Mouse (Mus musculus) C2C12 (cell line): ENCODE data around the gene Btbd8. TPM values are rescaled to one million over a fixed set of nuclear protein-coding genes. Genes with fewer than 3 reads are reported as not detected.

Experiments used
- H3K27me3 ChIP-seq: one replicate; pipeline ENCODE4 v1.6.1; 2011; ENCODE audit not compliant: control insufficient read depth, insufficient read depth, insufficient read length
- H3K36me3 ChIP-seq: one replicate; pipeline ENCODE4 v1.6.1; 2011; ENCODE audit not compliant: control insufficient read depth, insufficient read depth
- H3K4me3 ChIP-seq: one replicate; pipeline ENCODE4 v1.5.1; 2011; ENCODE audit warnings: mild to moderate bottlenecking, control low read depth; ENCODE audit not compliant: poor library complexity, insufficient read depth, severe bottlenecking
- H3K79me2 ChIP-seq: one replicate; pipeline ENCODE4 v1.6.1; 2011; ENCODE audit not compliant: control insufficient read depth, insufficient read depth
- H3K79me3 ChIP-seq: one replicate; pipeline ENCODE4 v1.6.1; 2011; ENCODE audit warnings: low read depth, control low read depth
- H3ac ChIP-seq: one replicate; pipeline ENCODE3; 2011; ENCODE audit warnings: low read depth; ENCODE audit not compliant: control insufficient read depth, insufficient read length
- CEBPB ChIP-seq: IDR thresholded peaks from one replicate; pipeline ENCODE4 v1.6.1; 2011; ENCODE audit warnings: low read depth, mild to moderate bottlenecking, control low read depth, moderate library complexity
- CTCF ChIP-seq: IDR thresholded peaks from one replicate; pipeline ENCODE4 v1.5.1; 2011; ENCODE audit not compliant: control insufficient read depth, insufficient read depth, insufficient read length
- FOSL1 ChIP-seq: IDR thresholded peaks from one replicate; pipeline ENCODE4 v1.8.0; 2011; ENCODE audit warnings: mild to moderate bottlenecking, low read length; ENCODE audit not compliant: poor library complexity, insufficient read depth, severe bottlenecking
- MAX ChIP-seq: IDR thresholded peaks from one replicate; pipeline ENCODE4 v1.6.1; 2011; ENCODE audit warnings: mild to moderate bottlenecking, control low read depth
- MYOD1 ChIP-seq: IDR thresholded peaks from one replicate; pipeline ENCODE4 v1.6.1; 2011; ENCODE audit warnings: low read depth; ENCODE audit not compliant: control insufficient read depth, insufficient read length
- MYOG ChIP-seq: IDR thresholded peaks from one replicate; pipeline ENCODE4 v1.6.1; 2011; ENCODE audit not compliant: control insufficient read depth, insufficient read length; ENCODE audit errors: extremely low read depth
- USF1 ChIP-seq: IDR thresholded peaks from one replicate; pipeline ENCODE4 v1.6.1; 2011; ENCODE audit warnings: low read depth, mild to moderate bottlenecking, control low read depth, moderate library complexity
- long read RNA-seq, 2 experiments: library from polyadenylated mRNA; unstranded; transcript quantifications; one replicate each; pipeline ENCODE4 v2.0.0; 2019 to 2020
- polyA plus RNA-seq: library from polyadenylated mRNA; unstranded; fragments of >200 nt; fragmentation: generic; extraction: Trizol; gene quantifications from one replicate; pipeline ENCODE4 v1.2.1, GENCODE M21; 2012; ENCODE audit warnings: missing spikeins

Gene Btbd8
- 0.41 TPM for polyA plus RNA-seq
- long read RNA-seq, experiment 1, partial matches to known transcripts: 1 of 2 reads
- long read RNA-seq, experiment 1, other reads (novel, unspliced or antisense): 1 of 2 reads
- long read RNA-seq, experiment 2, partial matches to known transcripts: 3 of 7 reads
- long read RNA-seq, experiment 2, other reads (novel, unspliced or antisense): 4 of 7 reads

GRCm38 (mm10) chr5:107437464-107438281, at the start of gene Btbd8:
Btbd8 (plus strand) TSS chr5:107437997.
- peaks cover 5% of the 10 kb centered on the region for H3K27me3 ChIP-seq
- H3K79me3 ChIP-seq: no peaks in the 10 kb centered on the region
- H3K36me3 ChIP-seq: no peaks in the 10 kb centered on the region
- H3ac ChIP-seq: peak within 1 kb of the TSS; percentile 64
- H3K79me2 ChIP-seq: no peaks in the 10 kb centered on the region
- TF ChIP-seq CEBPB (no peak), MAX (peak; percentile 93), CTCF (no peak), USF1 (peak; percentile 98), MYOD1 (no peak), FOSL1 (no peak), MYOG (no peak)
- peak within 1 kb of the TSS; percentile 49 for H3K4me3 ChIP-seq

DNA sequence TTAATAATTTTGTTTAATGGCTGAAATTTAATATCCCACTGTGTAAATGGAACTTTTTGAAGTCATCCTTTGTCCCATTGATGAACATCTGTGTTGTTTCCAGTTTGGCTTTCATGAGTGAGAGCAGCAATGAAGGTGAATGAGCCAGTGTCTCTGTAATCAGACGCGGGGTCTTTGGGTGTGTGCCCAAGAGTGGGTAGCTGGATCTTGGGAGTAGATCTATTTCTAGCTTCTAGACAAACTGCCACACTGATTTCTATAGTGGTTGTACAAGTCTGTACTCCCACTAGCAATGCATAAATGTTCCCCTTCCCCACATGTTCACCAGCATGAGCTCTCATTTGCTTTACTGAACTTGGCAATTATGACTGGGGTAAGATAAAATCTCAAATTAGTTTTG, 48.4 kb upstream of the Btbd8 start:
- no peaks in the 10 kb centered on the region for H3K79me2 ChIP-seq
- no peaks in the 10 kb centered on the region for H3K79me3 ChIP-seq
- no peaks in the 10 kb centered on the region for H3K27me3 ChIP-seq
- H3K4me3 ChIP-seq: no peak overlapping the region
- TF ChIP-seq CTCF (no peak), CEBPB (no peak), MAX (no peak), FOSL1 (no peak), MYOG (no peak), USF1 (no peak), MYOD1 (no peak)
- H3K36me3 ChIP-seq: no peaks in the 10 kb centered on the region
- H3ac ChIP-seq: no peak overlapping the region

DNA sequence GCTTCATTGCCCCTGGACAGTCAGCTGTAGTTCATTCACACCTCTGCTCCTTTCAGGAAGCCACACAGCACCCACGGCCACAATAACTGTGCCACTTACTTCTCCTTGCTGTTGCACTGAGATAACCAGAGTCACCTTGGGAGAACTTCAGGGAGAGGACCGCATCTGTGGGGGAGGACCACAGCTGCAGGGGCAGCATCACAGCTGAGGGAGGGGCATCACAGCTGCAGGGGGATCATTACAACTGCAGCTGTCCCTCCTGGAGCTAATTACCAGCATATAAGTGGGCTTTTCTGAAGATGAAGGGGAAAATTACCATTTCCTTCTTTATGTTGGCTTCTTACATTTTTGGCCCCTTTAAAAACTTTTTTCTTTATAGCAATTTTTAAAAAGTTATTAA, 43.4 kb upstream of the Btbd8 start:
- Histone ChIP-seq H3K36me3 (no peaks in the 10 kb centered on the region), H3K79me2 (no peaks in the 10 kb centered on the region), H3ac (no peak overlapping the region), H3K4me3 (no peak overlapping the region), H3K79me3 (no peaks in the 10 kb centered on the region), H3K27me3 (peaks cover 7% of the 10 kb centered on the region)
- no peak for TF ChIP-seq USF1
- TF ChIP-seq MAX: no peak
- TF ChIP-seq FOSL1: no peak
- TF ChIP-seq CEBPB: no peak
- no peak for TF ChIP-seq CTCF
- TF ChIP-seq MYOG: no peak
- TF ChIP-seq MYOD1: no peak

- Histone ChIP-seq H3K79me2 (no peaks in the 10 kb centered on the region), H3K36me3 (no peaks in the 10 kb centered on the region), H3ac (no peak within 1 kb of the TSS), H3K4me3 (no peak within 1 kb of the TSS), H3K79me3 (no peaks in the 10 kb centered on the region), H3K27me3 (peaks cover 25% of the 10 kb centered on the region)
- no peak for TF ChIP-seq CTCF
- no peak for TF ChIP-seq USF1
- TF ChIP-seq MAX: no peak
- no peak for TF ChIP-seq CEBPB
- no peak for TF ChIP-seq MYOG
- no peak for TF ChIP-seq MYOD1
- no peak for TF ChIP-seq FOSL1
These were observed 35.4 kb upstream of the Btbd8 start, which contains the start of gene Ephx4 for GRCm38 (mm10) chr5:107402436-107402835. Ephx4 (plus strand) TSS chr5:107402736.

DNA sequence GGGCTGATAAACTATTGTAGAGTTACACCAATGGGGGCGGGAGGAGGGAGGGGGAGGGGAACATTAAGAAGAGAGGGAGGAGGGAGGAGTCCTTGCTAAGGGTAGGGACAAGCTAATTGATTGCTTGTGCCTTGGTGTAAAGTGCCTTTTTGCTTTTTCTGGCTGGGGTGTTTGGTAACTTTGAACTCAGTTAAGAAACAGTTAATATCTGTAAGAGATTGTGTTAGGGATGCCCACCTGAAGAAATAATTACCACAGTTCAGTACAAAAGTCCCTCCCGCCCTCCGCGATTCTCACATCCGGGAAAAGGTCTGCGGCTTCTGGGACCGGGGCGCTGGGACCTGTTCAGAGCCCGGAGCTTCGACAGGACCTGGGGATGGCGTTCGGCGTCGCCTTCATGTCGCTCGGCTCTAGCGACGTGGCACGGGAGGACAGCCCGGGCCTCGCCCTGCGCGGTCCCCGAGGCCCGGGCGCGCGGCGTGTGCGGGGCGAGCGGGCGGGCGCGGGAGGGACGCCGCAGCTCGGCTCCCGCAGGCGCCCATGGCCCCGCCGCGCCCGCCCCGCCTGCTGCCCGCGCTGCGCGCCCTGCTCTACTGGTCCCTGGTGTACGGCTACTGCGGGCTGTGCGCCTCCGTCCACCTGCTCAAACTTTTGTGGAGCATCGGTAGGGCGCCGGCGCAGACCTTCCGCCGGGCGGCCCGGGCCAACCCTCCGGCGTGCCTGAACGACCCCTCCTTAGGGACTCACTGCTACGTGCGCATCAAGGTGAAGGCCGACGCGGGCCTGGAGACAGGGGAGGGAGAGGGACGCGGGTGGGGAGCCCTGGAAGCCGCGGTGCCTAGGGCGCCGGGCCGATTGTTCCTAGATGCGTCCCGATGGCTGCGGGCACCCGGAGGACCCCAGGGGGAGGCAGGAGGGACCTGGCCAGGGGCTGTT, 34.5 kb upstream of the Btbd8 start:
- Histone ChIP-seq H3K27me3 (peaks cover 26% of the 10 kb centered on the region), H3K79me3 (no peaks in the 10 kb centered on the region), H3K36me3 (no peaks in the 10 kb centered on the region), H3K79me2 (no peaks in the 10 kb centered on the region), H3K4me3 (no peak overlapping the region), H3ac (no peak overlapping the region)
- TF ChIP-seq CEBPB (no peak), CTCF (no peak), MYOD1 (no peak), FOSL1 (no peak), MYOG (no peak), MAX (no peak), USF1 (no peak)
